Mouse (Mus musculus) lung, postnatal 25 days (tissue): Measurements from ENCODE around the gene Rgs19.

Source experiments
- DNase-seq: peaks from one replicate; pipeline ENCODE4 v3.0.0; 2022; ENCODE audit warnings: low spot score

Rgs19 gene

GRCm38 (mm10) chr2:181683381-181683780, 10.4 kb downstream of the Rgs19 start:
- DNase-seq: no peak

GRCm38 (mm10) chr2:181681978-181682377, 11.8 kb downstream of the Rgs19 start:
- no peak for DNase-seq

- DNase-seq: no peak
These were observed 13.1 kb downstream of the Rgs19 start for GRCm38 (mm10) chr2:181680716-181681117.

- DNase-seq: peak; percentile 65
These were observed 13.6 kb downstream of the Rgs19 start, which contains the start of gene Tcea2 for GRCm38 (mm10) chr2:181679951-181680715. Tcea2 (plus strand) TSS chr2:181680310.

GRCm38 (mm10) chr2:181678780-181679179, 15.0 kb downstream of the Rgs19 start:
- peak; percentile 89 for DNase-seq

GRCm38 (mm10) chr2:181677755-181678098, 16.1 kb downstream of the Rgs19 start:
- DNase-seq: peak; percentile 62

- peak; percentile 81 for DNase-seq
These were observed 16.6 kb downstream of the Rgs19 start for GRCm38 (mm10) chr2:181677096-181677754.

- DNase-seq: no peak
These were observed 17.4 kb downstream of the Rgs19 start for GRCm38 (mm10) chr2:181676424-181676823.

GRCm38 (mm10) chr2:181675454-181675853, 18.3 kb downstream of the Rgs19 start:
- DNase-seq: peak; percentile 89

GRCm38 (mm10) chr2:181674934-181675333, 18.8 kb downstream of the Rgs19 start:
- no peak for DNase-seq

- DNase-seq: peak; percentile 23
These were observed 20.3 kb downstream of the Rgs19 start for GRCm38 (mm10) chr2:181673501-181673900.

GRCm38 (mm10) chr2:181671984-181672383, 21.8 kb downstream of the Rgs19 start:
- DNase-seq: no peak

- peak; percentile 81 for DNase-seq
These were observed 22.5 kb downstream of the Rgs19 start, which contains the start of gene Sox18 for GRCm38 (mm10) chr2:181671326-181671725. Sox18 (minus strand) TSS chr2:181671640.

- DNase-seq: no peak
These were observed 22.9 kb downstream of the Rgs19 start for GRCm38 (mm10) chr2:181670913-181671311.

- DNase-seq: no peak
These were observed 23.4 kb downstream of the Rgs19 start for GRCm38 (mm10) chr2:181670285-181670912.

- peak; percentile 79 for DNase-seq
These were observed 30.5 kb downstream of the Rgs19 start for GRCm38 (mm10) chr2:181663298-181663630.

GRCm38 (mm10) chr2:181662620-181663297, 31.0 kb downstream of the Rgs19 start:
- peak; percentile 22 for DNase-seq

GRCm38 (mm10) chr2:181659609-181660055, 34.1 kb downstream of the Rgs19 start:
- DNase-seq: peak; percentile 95

GRCm38 (mm10) chr2:181658930-181659555, 34.7 kb downstream of the Rgs19 start:
- DNase-seq: peak; percentile 64

- DNase-seq: no peak
These were observed 35.2 kb downstream of the Rgs19 start for GRCm38 (mm10) chr2:181658528-181658927.

- DNase-seq: no peak
These were observed 36.3 kb downstream of the Rgs19 start for GRCm38 (mm10) chr2:181657441-181657840.

GRCm38 (mm10) chr2:181656734-181657133, 37.0 kb downstream of the Rgs19 start, which contains the start of gene Gm29797:
Gm29797 (plus strand) TSS chr2:181657034.
- no peak for DNase-seq
